Mouse (Mus musculus): Measurements from ENCODE around the gene Lrrc8a.
A peak's percentile ranks its signal among the peaks of the same experiment; 100 is the strongest.

The Lrrc8a gene

GRCm38 (mm10) chr2:30237199-30237880 lies at the start of gene Lrrc8a:
Gene Lrrc8a (plus strand): TSS chr2:30237715.
- peak; percentile 100 for DNase-seq

GRCm38 (mm10) chr2:30191790-30192580 lies 45.5 kb upstream of the Lrrc8a start:
- DNase-seq = peak; percentile 52 to 84

GRCm38 (mm10) chr2:30194656-30195055 lies 42.9 kb upstream of the Lrrc8a start:
- DNase-seq = no peak

- peak; percentile 60 to 75 for DNase-seq
These were observed 39.5 kb upstream of the Lrrc8a start for GRCm38 (mm10) chr2:30198021-30198420.

GRCm38 (mm10) chr2:30199984-30200383 lies 37.5 kb upstream of the Lrrc8a start:
- DNase-seq = no peak

GRCm38 (mm10) chr2:30200388-30200925 lies 37.1 kb upstream of the Lrrc8a start:
- no peak for DNase-seq

GRCm38 (mm10) chr2:30203439-30203838 lies 34.1 kb upstream of the Lrrc8a start:
- peak; percentile 34 to 52 for DNase-seq

GRCm38 (mm10) chr2:30205255-30205628 lies 32.3 kb upstream of the Lrrc8a start:
- peak; percentile 52 to 78 for DNase-seq

GRCm38 (mm10) chr2:30205629-30206357 lies 31.7 kb upstream of the Lrrc8a start, which contains the start of gene Kyat1:
Gene Kyat1 (minus strand): TSS chr2:30205847.
- peak; percentile 97 to 98 for DNase-seq

- no peak for DNase-seq
These were observed 30.1 kb upstream of the Lrrc8a start for GRCm38 (mm10) chr2:30207401-30207800.

- no peak for DNase-seq
These were observed 29.6 kb upstream of the Lrrc8a start for GRCm38 (mm10) chr2:30207886-30208285.

GRCm38 (mm10) chr2:30211408-30212168 lies 25.9 kb upstream of the Lrrc8a start:
- no peak for DNase-seq

- no peak for DNase-seq
These were observed 25.4 kb upstream of the Lrrc8a start for GRCm38 (mm10) chr2:30212169-30212545.

GRCm38 (mm10) chr2:30212951-30213350 lies 24.6 kb upstream of the Lrrc8a start:
- DNase-seq = peak; percentile 42 to 48

- DNase-seq = no peak
These were observed 22.8 kb upstream of the Lrrc8a start for GRCm38 (mm10) chr2:30214745-30215144.

GRCm38 (mm10) chr2:30215493-30215892 lies 22.0 kb upstream of the Lrrc8a start:
- peak in 1 of 2 experiments; percentile 67 for DNase-seq

GRCm38 (mm10) chr2:30216293-30216692 lies 21.2 kb upstream of the Lrrc8a start:
- DNase-seq = no peak

GRCm38 (mm10) chr2:30235593-30235992 lies 1.9 kb upstream of the Lrrc8a start:
- DNase-seq = no peak

- DNase-seq = no peak
These were observed 903 bp upstream of the Lrrc8a start for GRCm38 (mm10) chr2:30236426-30237198.

- peak; percentile 76 to 92 for DNase-seq
These were observed 366 bp downstream of the Lrrc8a start for GRCm38 (mm10) chr2:30237881-30238280.

- no peak for DNase-seq
These were observed 1.5 kb downstream of the Lrrc8a start for GRCm38 (mm10) chr2:30238906-30239465.

All from kidney, postnatal 25 days (tissue).